Mouse (Mus musculus) forebrain, embryonic 13.5 days (tissue): ENCODE measurements at regions not wholly inside any gene's neighbourhood (a gene's known extent, or its start where the extent isn't known, plus 50 kb on each side); places are given as distances from the start of the nearest gene placed in this dataset.

Experiments
- ATAC-seq: fragments of 200-750 bp; cut with Nextera tagmentation; 2 replicates; pipeline ENCODE4 v1.8.0; 2017
- H3K27ac ChIP-seq: fragments of 300-500 bp; sonication (generic); 2 replicates; pipeline ENCODE4 v1.5.1; 2015; ENCODE audit warnings: inconsistent platforms, mild to moderate bottlenecking, moderate library complexity
- H3K27me3 ChIP-seq: fragments of 300-500 bp; sonication (generic); 2 replicates; pipeline ENCODE4 v1.6.1; 2015; ENCODE audit warnings: mild to moderate bottlenecking, inconsistent platforms
- H3K36me3 ChIP-seq: fragments of 300-500 bp; sonication (generic); 2 replicates; pipeline ENCODE4 v1.6.1; 2015; ENCODE audit warnings: mild to moderate bottlenecking, inconsistent platforms; ENCODE audit not compliant: poor library complexity, severe bottlenecking
- H3K4me1 ChIP-seq: fragments of 300-500 bp; sonication (generic); 2 replicates; pipeline ENCODE4 v1.6.1; 2015; ENCODE audit warnings: inconsistent platforms
- H3K4me2 ChIP-seq: fragments of 300-500 bp; sonication (generic); 2 replicates; pipeline ENCODE4 v1.6.1; 2015; ENCODE audit warnings: inconsistent platforms, mild to moderate bottlenecking, moderate library complexity
- H3K4me3 ChIP-seq: fragments of 300-500 bp; sonication (generic); 2 replicates; pipeline ENCODE4 v1.5.1; 2015; ENCODE audit warnings: mild to moderate bottlenecking, inconsistent platforms
- H3K9ac ChIP-seq: fragments of 300-500 bp; sonication (generic); 2 replicates; pipeline ENCODE4 v1.6.1; 2015; ENCODE audit warnings: mild to moderate bottlenecking, inconsistent platforms
- H3K9me3 ChIP-seq: fragments of 300-500 bp; sonication (generic); replicated peaks from 2 replicates; pipeline ENCODE4 v1.6.1; 2016; ENCODE audit warnings: inconsistent platforms
- WGBS: fragments of 180-500 bp; shearing (Covaris S2); methylation state at CpG from one replicate; pipeline ENCODE4 v1.1.7; 2015; 5-methylcytosine and 5-hydroxymethylcytosine counted together

DNA sequence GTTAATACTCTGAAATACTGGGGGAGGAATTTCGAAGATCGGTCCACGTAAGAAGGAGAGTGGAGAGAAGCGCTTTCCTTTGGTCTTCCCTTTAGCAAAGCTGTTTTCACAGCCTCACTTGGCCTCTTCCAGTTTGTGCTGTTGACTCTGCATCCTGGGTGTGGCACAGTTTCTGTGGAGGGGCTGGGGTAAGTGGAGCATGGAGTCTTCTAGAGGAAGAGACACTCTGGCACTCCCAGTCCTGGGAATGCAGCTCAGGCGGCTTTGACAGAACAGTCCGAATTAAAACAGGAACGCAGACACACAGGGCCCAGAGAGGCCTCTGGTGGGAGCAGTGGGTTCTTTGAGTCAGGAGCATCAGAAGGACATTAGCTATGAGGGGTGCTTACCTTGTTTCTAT lies 102.6 kb downstream of the Cmpk2 start:
- Histone ChIP-seq H3K4me2 (no peak overlapping the region), H3K27ac (no peak overlapping the region), H3K9me3 (no peaks in the 10 kb centered on the region), H3K27me3 (no peaks in the 10 kb centered on the region), H3K36me3 (no peaks in the 10 kb centered on the region), H3K4me1 (no peaks in the 10 kb centered on the region), H3K4me3 (no peak overlapping the region), H3K9ac (no peak overlapping the region)
- ATAC-seq = no peak
- 88% methylated on average over 7 of the region's 7 CpGs for WGBS

DNA sequence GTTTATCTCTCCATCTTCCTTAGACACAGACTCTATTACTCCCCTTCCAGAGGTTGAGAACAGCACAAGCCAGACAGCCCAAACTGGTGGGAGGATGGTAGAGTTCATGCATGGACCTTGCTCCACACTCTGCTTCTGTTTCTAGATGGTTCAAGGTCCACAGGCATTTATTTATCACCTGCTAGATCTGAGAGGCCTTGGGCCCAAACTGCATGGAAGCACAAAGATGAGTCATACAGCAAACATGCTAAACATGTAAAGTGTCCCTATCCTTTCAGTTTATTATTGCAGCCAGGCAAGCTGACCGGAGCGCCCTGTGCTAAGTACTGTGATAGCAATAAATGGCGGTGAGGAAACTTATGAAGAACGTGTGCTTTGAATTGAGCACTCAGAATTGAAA lies 98.4 kb downstream of the Cmpk2 start:
- no peaks in the 10 kb centered on the region for H3K27me3 ChIP-seq
- WGBS = 90% methylated on average over 4 of the region's 4 CpGs
- no peak overlapping the region for H3K27ac ChIP-seq
- no peak overlapping the region for H3K4me3 ChIP-seq
- H3K36me3 ChIP-seq = no peaks in the 10 kb centered on the region
- no peaks in the 10 kb centered on the region for H3K4me1 ChIP-seq
- no peak overlapping the region for H3K9ac ChIP-seq
- no peak overlapping the region for H3K4me2 ChIP-seq
- no peak for ATAC-seq
- H3K9me3 ChIP-seq = no peaks in the 10 kb centered on the region

DNA sequence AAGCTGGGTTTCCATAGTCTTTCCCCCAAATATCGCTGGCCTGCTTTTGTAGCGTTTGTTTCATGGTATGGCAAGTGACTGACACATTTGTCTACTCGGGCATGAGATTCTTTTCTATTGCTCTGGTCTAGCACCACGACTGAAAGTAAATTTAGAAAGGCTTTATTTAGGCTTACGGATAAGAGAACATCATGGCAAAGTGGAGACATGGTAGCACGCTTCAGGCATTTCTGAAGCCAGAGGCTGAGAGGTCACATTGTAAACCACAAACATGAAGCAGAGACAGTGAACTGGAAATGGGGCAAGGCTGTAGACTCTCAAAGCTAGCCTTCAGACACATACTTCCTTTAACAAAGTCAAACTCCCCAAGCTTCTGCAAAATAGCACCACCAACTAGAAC lies 93.9 kb downstream of the Cmpk2 start:
- no peaks in the 10 kb centered on the region for H3K9me3 ChIP-seq
- H3K4me3 ChIP-seq = no peak overlapping the region
- H3K9ac ChIP-seq = no peak overlapping the region
- no peak for ATAC-seq
- no peak overlapping the region for H3K4me2 ChIP-seq
- no peaks in the 10 kb centered on the region for H3K27me3 ChIP-seq
- peaks cover 3% of the 10 kb centered on the region; the same call in 1 of the 2 replicates for H3K4me1 ChIP-seq
- whole genome bisulfite sequencing = 79% methylated on average over 6 of the region's 6 CpGs
- H3K36me3 ChIP-seq = no peaks in the 10 kb centered on the region
- H3K27ac ChIP-seq = no peak overlapping the region

DNA sequence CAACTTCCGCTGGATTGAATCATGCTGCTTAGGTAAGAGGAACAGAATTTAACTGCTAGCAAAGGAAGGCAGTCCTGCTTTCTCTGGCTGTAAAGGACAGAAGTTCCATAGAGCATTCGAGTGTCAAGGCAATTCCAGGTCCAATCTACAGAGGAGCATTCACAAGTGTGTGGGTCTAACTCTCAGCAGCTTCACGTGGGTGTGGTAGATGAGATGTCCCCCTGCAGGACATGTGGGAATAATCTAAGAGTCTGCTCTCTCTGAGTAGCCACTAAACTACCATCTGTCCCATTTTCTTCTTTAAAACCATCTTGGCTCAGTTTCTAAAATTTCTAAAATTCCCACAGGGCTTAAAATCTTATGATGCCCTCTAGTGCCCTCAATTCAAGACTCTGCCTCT lies 90.6 kb downstream of the Cmpk2 start:
- H3K27me3 ChIP-seq = no peaks in the 10 kb centered on the region
- 74% methylated on average over 3 of the region's 3 CpGs for WGBS
- no peaks in the 10 kb centered on the region for H3K9me3 ChIP-seq
- no peaks in the 10 kb centered on the region for H3K36me3 ChIP-seq
- ATAC-seq = no peak
- no peak overlapping the region for H3K27ac ChIP-seq
- H3K9ac ChIP-seq = no peak overlapping the region
- H3K4me3 ChIP-seq = no peak overlapping the region
- H3K4me1 ChIP-seq = peaks cover 20% of the 10 kb centered on the region
- no peak overlapping the region for H3K4me2 ChIP-seq

DNA sequence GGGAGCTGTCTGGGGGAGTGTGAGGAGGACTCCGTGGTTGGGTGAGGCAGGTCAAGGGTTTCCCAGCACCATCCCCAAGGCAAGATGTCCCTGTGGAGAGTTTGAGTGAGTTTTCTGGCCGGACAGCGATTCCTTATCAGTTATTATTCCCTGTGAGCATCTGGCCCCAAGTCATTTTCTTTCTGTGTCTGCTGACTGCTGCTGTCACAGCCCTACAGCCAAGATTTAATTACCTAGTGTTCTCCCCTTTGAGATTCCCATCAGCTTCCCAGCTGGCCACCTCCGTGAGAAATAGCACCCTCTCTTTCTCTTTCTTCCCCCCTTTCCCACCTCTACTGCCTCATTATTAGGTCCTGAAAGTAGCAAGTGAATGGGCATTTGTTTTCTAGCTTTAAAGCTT lies 88.4 kb downstream of the Cmpk2 start:
- H3K27ac ChIP-seq = peak overlapping the region; percentile 31
- H3K4me1 ChIP-seq = peaks cover 20% of the 10 kb centered on the region
- H3K36me3 ChIP-seq = no peaks in the 10 kb centered on the region
- no peak overlapping the region for H3K4me2 ChIP-seq
- no peak overlapping the region for H3K4me3 ChIP-seq
- no peaks in the 10 kb centered on the region for H3K9me3 ChIP-seq
- ATAC-seq = no peak
- WGBS = 6% methylated on average over 4 of the region's 4 CpGs
- no peaks in the 10 kb centered on the region for H3K27me3 ChIP-seq
- H3K9ac ChIP-seq = no peak overlapping the region

DNA sequence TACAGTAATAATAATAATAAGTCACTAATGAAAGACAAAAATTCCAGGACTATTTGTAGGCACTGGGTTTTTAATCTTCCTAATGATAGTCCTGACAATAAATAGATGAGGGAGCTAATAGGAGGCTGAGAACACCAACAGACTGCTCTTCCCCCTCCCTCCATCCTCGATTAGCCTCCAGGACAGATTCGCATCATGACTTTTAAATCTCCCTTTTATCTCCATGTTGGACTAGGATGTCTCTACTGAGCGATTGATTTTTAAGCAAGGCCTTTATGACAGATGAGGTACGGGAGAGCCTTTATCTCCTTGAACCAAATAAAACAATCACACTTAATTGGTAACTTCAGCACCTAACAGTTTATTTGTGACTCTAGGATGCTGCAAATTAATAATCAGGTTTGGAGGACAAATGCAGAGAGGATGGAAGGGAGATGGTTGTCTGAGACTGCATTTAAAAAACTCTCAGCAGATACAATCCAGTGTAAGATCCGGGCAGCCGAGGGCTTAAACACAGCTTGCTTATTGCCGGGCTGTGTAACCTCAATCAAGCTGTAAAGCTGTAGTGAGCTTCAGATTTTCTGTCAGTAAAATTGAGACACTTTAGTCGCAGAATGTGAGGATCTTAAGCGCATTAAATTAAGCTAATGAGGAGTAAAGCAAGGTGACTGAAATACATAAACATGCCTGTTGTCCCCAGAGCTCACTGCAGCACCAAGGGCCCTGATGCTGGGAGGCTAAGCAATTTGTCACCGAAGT lies 82.3 kb downstream of the Cmpk2 start:
- Histone ChIP-seq H3K9me3 (peaks cover 3% of the 10 kb centered on the region; the same call in 1 of the 2 replicates), H3K27me3 (no peaks in the 10 kb centered on the region), H3K36me3 (no peaks in the 10 kb centered on the region), H3K4me2 (no peak overlapping the region), H3K27ac (0 out of 2 replicates have a peak overlapping the region, but pooled peaks have one; percentile 20), H3K4me3 (no peak overlapping the region), H3K4me1 (peaks cover 19% of the 10 kb centered on the region), H3K9ac (no peak overlapping the region)
- no peak for ATAC-seq
- 44% methylated on average over 10 of the region's 10 CpGs for WGBS

DNA sequence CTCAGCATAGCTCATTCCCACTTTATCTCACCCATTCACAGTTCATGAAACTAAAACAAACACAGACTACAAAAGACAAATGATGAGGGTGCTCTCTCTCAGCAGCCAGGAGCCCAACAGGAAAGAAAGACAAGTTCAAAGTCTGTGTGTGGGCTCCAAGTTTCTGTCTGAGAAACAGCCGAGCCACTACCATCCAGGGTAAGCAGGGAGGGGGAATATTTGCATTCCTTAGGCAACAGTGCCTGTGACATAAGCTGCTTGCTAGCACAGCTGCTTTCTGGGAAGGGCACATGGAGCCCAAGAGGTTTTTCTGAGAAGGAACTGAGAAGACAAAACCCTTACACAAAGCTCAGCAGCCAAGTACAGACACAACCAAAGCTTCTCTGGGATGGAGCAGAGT lies 78.5 kb downstream of the Cmpk2 start:
- Histone ChIP-seq H3K9me3 (peaks cover 3% of the 10 kb centered on the region; the same call in 1 of the 2 replicates), H3K4me1 (peaks cover 17% of the 10 kb centered on the region), H3K9ac (no peak overlapping the region), H3K4me3 (no peak overlapping the region), H3K36me3 (no peaks in the 10 kb centered on the region), H3K27ac (no peak overlapping the region), H3K27me3 (no peaks in the 10 kb centered on the region), H3K4me2 (no peak overlapping the region)
- WGBS = 26% methylated on average over 1 of the region's 1 CpGs
- ATAC-seq = no peak

DNA sequence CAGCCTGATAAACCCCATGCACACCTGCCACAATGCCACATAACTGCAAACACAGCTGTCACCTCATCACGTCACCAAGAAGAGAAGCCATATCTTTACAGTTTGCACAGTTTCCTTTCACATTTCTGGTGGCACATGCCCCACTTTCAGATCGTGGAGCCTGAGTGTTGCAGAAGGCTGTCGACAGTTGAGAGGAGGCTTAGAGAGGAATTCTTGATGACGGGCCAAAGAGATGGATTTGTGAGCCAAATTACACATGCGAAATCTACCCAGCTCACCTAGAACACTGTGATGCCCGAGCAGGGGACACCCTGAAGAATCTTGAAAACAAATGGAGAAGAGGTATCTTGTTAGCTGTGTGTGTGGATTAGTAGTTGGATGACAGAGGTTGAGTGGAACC lies 77.4 kb downstream of the Cmpk2 start:
- H3K4me2 ChIP-seq = no peak overlapping the region
- no peak overlapping the region for H3K4me3 ChIP-seq
- no peaks in the 10 kb centered on the region for H3K27me3 ChIP-seq
- H3K36me3 ChIP-seq = no peaks in the 10 kb centered on the region
- WGBS = 84% methylated on average over 6 of the region's 6 CpGs
- H3K4me1 ChIP-seq = peaks cover 12% of the 10 kb centered on the region
- H3K9ac ChIP-seq = no peak overlapping the region
- no peak overlapping the region for H3K27ac ChIP-seq
- H3K9me3 ChIP-seq = peaks cover 3% of the 10 kb centered on the region; the same call in 1 of the 2 replicates
- ATAC-seq = no peak

DNA sequence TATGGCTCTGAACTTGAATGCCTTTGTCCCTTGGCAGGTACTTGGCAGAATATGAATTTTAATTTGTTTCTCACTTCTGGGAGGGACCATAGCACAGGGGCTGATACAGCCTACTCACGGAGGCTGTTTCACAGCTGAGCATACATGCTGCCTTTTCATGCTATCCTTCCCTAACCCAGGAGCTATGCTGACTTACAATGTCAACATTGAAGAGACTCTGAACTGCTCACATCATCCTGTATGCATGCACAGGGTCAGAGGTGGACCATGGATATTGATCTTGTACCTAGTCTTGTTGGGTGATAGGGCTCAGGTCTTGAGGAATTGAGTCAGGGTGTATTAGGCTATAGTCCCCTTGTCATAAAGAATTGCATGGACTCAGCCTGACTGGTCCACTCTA lies 74.5 kb downstream of the Cmpk2 start:
- no peak for ATAC-seq
- Histone ChIP-seq H3K4me2 (no peak overlapping the region), H3K4me3 (no peak overlapping the region), H3K27ac (no peak overlapping the region), H3K9me3 (no peaks in the 10 kb centered on the region), H3K27me3 (no peaks in the 10 kb centered on the region), H3K36me3 (no peaks in the 10 kb centered on the region), H3K4me1 (no peaks in the 10 kb centered on the region), H3K9ac (no peak overlapping the region)
- 85% methylated on average over 1 of the region's 1 CpGs for WGBS

DNA sequence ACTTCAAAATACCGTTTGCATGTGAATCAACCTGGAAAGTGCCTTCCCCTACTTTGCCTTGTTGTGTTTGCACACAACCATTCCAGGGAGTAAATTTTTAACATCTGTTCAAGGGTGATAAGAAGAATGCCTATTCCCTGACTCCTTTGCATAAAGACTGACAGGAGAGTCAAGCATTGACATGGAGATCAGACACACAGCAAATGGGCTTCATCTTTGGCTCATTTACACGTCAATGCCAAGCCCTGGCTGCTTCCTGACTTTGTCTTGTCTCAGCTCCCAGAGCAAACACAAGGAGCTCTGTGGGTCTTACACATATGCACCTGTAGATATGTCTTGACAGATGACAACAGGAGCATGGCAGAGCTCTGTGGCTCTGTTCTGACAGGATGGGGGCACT lies 73.4 kb downstream of the Cmpk2 start:
- WGBS = 49% methylated on average over 2 of the region's 2 CpGs
- H3K27ac ChIP-seq = no peak overlapping the region
- H3K36me3 ChIP-seq = no peaks in the 10 kb centered on the region
- no peak for ATAC-seq
- no peak overlapping the region for H3K4me2 ChIP-seq
- no peak overlapping the region for H3K9ac ChIP-seq
- no peaks in the 10 kb centered on the region for H3K4me1 ChIP-seq
- no peak overlapping the region for H3K4me3 ChIP-seq
- no peaks in the 10 kb centered on the region for H3K9me3 ChIP-seq
- no peaks in the 10 kb centered on the region for H3K27me3 ChIP-seq

DNA sequence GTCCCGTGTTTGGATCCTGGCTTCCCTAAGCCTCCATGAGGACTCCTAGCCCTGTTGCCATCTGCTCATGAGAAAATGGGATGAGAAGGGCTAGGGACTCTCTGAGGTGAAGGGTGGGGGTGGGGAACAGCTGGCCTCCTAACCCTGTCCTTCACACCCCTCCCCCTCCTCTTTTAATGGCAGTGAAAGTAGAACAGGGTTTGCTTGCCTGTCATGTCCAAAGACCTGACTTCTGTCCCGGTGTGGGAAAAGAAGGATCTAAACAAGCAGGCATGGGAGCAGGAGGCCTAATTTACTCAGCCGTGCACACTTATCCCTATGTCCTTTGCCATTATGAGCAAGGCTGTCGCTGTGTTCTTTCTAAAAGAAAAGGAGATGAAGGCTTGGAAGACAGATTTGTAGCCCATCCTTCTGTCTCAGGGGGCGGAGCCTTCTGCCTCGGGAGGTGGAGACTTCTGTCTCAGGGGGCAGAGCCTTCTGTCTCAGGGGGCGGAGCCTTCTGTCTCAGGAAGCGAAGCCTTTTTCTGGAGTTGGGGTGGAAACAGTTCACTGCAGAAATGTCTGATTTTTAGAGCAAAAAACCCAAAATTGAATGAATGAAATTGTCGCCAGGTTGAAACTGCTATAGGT lies 66.4 kb downstream of the Cmpk2 start:
- no peaks in the 10 kb centered on the region for H3K27me3 ChIP-seq

DNA sequence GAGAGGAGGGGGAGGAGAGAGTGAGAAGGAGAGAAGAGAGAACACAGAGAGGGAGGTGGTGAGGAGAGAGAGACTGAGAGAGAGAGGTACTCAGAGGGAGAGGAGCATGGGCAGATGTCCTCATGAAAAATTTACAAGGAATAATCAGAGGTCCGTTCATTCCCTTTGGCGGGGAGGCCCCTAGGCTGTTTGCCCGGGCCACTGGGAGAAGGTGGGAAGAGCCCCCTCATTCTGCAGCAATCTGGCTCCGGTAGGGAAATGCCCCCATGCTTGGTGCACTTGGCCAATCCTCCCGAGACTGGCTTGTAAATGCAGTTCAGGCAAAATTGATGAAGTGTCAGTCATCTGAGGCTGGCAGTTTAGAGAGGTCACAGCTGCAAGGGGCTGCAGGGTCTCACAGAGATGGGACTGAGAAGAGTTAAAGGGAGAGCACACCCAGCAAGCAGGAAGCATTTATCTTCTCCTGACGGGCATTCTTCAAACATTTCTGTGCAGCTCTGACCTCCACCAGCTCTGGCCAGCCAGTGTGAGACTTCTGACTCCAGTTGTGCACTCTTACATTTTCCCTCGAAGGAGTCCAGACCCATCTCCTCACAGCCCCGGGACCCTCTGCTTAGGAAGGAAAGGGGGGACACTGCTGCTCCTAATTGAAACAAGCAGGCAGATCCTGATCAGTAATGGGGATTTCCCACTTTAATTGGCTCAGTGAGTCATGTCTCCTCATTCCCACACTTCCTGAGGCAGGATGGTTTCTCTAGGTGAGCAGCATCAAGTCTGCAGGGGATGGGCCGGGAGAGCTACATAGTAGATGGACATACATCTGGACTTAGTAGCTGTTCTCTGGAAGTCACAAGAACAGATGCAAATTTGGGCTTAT lies 65.5 kb downstream of the Cmpk2 start:
- Histone ChIP-seq H3K36me3 (no peaks in the 10 kb centered on the region), H3K4me3 (no peak overlapping the region), H3K27ac (peak overlapping the region; percentile 92), H3K9ac (peak overlapping the region; percentile 50), H3K4me1 (peaks cover 24% of the 10 kb centered on the region), H3K4me2 (peak overlapping the region; percentile 31), H3K27me3 (no peaks in the 10 kb centered on the region), H3K9me3 (no peaks in the 10 kb centered on the region)
- ATAC-seq = peak; percentile 70
- WGBS = 42% methylated on average over 9 of the region's 9 CpGs

More for the DNA sequence above, 66.4 kb downstream of the Cmpk2 start:
- no peak for ATAC-seq
- no peak overlapping the region for H3K9ac ChIP-seq
- H3K4me1 ChIP-seq = peaks cover 24% of the 10 kb centered on the region
- no peaks in the 10 kb centered on the region for H3K9me3 ChIP-seq
- WGBS = 81% methylated on average over 9 of the region's 9 CpGs
- no peak overlapping the region for H3K4me3 ChIP-seq
- peak overlapping the region; percentile 92 for H3K27ac ChIP-seq
- H3K36me3 ChIP-seq = no peaks in the 10 kb centered on the region
- no peak overlapping the region for H3K4me2 ChIP-seq
